Mouse (Mus musculus) midbrain, embryonic 11.5 days (tissue): ENCODE measurements around the gene Grxcr1. TPM values are rescaled to one million over a fixed set of nuclear protein-coding genes. Genes with fewer than 3 reads are reported as not detected.

ENCODE experiments used
- ATAC-seq: fragments of 200-750 bp; cut with Nextera tagmentation; 2 replicates; pipeline ENCODE4 v1.8.0; 2017; ENCODE audit warnings: moderate TSS enrichment, moderate library complexity; ENCODE audit not compliant: low FRiP score
- DNase-seq: peaks from one replicate; pipeline ENCODE4 v3.0.0; 2015; ENCODE audit warnings: low spot score; ENCODE audit errors: missing footprints
- H3K27ac ChIP-seq: fragments of 300-500 bp; sonication (generic); 2 replicates; pipeline ENCODE4 v1.5.1; 2014; ENCODE audit warnings: low read depth, low read length
- H3K27me3 ChIP-seq: fragments of 300-500 bp; sonication (generic); 2 replicates; pipeline ENCODE4 v1.6.1; 2014; ENCODE audit warnings: mild to moderate bottlenecking, low read length, moderate library complexity, mixed read lengths; ENCODE audit not compliant: control insufficient read depth, insufficient read depth
- H3K36me3 ChIP-seq: fragments of 300-500 bp; sonication (generic); 2 replicates; pipeline ENCODE4 v1.6.1; 2014; ENCODE audit warnings: mild to moderate bottlenecking, low read length, moderate library complexity, mixed read lengths; ENCODE audit not compliant: control insufficient read depth, insufficient read depth
- H3K4me1 ChIP-seq: fragments of 300-500 bp; sonication (generic); 2 replicates; pipeline ENCODE4 v1.6.1; 2014; ENCODE audit warnings: low read length; ENCODE audit not compliant: control insufficient read depth, insufficient read depth
- H3K4me2 ChIP-seq: fragments of 300-500 bp; sonication (generic); 2 replicates; pipeline ENCODE4 v1.6.1; 2014; ENCODE audit warnings: mild to moderate bottlenecking, moderate library complexity
- H3K4me3 ChIP-seq: fragments of 300-500 bp; sonication (generic); 2 replicates; pipeline ENCODE4 v1.5.1; 2014; ENCODE audit warnings: low read depth, low read length
- H3K9ac ChIP-seq: fragments of 300-500 bp; sonication (generic); 2 replicates; pipeline ENCODE4 v1.6.1; 2014; ENCODE audit warnings: low read length
- H3K9me3 ChIP-seq: fragments of 300-500 bp; sonication (generic); 2 replicates; pipeline ENCODE4 v1.6.1; 2016; ENCODE audit warnings: low read length; ENCODE audit not compliant: control insufficient read depth
- WGBS: fragments of 180-500 bp; shearing (Covaris S2); extraction: QIAGEN DNeasy Blood & Tissue Kit; methylation state at CpG from one replicate; pipeline ENCODE4 v1.1.7; 2014; 5-methylcytosine and 5-hydroxymethylcytosine counted together
- polyA plus RNA-seq: library from polyadenylated mRNA; unstranded; fragments of >200 nt; fragmentation: Nextera tagmentation; extraction: Ambion mirVana; gene quantifications from 2 replicates; pipeline ENCODE4 v1.2.1, GENCODE M21; 2014

The Grxcr1 gene
- not detected in 2 replicates for polyA plus RNA-seq

DNA sequence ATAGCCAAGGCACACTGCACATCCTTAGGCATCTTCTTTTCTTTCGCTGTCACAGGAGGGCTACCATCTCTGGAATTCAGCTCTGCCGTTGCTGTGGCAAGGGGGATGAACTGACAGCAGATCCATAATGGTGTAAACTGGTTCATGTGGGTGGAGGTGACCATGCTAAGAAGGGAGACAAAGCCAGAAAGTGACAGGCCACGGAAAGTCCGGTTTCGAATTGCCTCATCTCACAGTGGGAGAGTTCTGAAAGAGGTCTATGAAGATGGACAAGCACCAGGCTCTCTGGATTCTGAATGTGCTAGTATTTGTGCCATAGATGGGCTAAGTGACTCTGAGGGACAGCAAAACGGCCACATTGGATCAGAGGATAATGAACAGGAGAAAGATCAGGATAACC is at the start of gene Grxcr1:
TSS of gene Grxcr1 (plus strand) at position 92 of the 400 bp plus-strand sequence.
- Histone ChIP-seq H3K27ac (no peak within 1 kb of the TSS), H3K4me1 (no peaks in the 10 kb centered on the region), H3K9ac (no peak within 1 kb of the TSS), H3K9me3 (no peaks in the 10 kb centered on the region), H3K27me3 (no peaks in the 10 kb centered on the region), H3K4me3 (no peak within 1 kb of the TSS), H3K36me3 (no peaks in the 10 kb centered on the region), H3K4me2 (no peak within 1 kb of the TSS)
- 84% methylated on average over 6 of the region's 6 CpGs for WGBS
- ATAC-seq = no peak
- no peak for DNase-seq

GRCm38 (mm10) chr5:67981946-67982526 is 49.6 kb upstream of the Grxcr1 start:
- Histone ChIP-seq H3K36me3 (no peaks in the 10 kb centered on the region), H3K4me2 (no peak overlapping the region), H3K9me3 (no peaks in the 10 kb centered on the region), H3K4me3 (no peak overlapping the region), H3K9ac (no peak overlapping the region), H3K4me1 (no peaks in the 10 kb centered on the region), H3K27ac (no peak overlapping the region), H3K27me3 (no peaks in the 10 kb centered on the region)
- ATAC-seq (no peak), DNase-seq (no peak)
- 62% methylated on average over 3 of the region's 3 CpGs for WGBS

- no peak overlapping the region for H3K4me2 ChIP-seq
- no peak for ATAC-seq
- H3K4me3 ChIP-seq = no peak overlapping the region
- no peaks in the 10 kb centered on the region for H3K4me1 ChIP-seq
- no peaks in the 10 kb centered on the region for H3K9me3 ChIP-seq
- DNase-seq = no peak
- H3K36me3 ChIP-seq = no peaks in the 10 kb centered on the region
- no peak overlapping the region for H3K27ac ChIP-seq
- no peak overlapping the region for H3K9ac ChIP-seq
- H3K27me3 ChIP-seq = no peaks in the 10 kb centered on the region
Observed at GRCm38 (mm10) chr5:67990426-67990825, 41.2 kb upstream of the Grxcr1 start.

GRCm38 (mm10) chr5:68002611-68003010 is 29.0 kb upstream of the Grxcr1 start:
- no peak overlapping the region for H3K9ac ChIP-seq
- no peak overlapping the region for H3K27ac ChIP-seq

DNA sequence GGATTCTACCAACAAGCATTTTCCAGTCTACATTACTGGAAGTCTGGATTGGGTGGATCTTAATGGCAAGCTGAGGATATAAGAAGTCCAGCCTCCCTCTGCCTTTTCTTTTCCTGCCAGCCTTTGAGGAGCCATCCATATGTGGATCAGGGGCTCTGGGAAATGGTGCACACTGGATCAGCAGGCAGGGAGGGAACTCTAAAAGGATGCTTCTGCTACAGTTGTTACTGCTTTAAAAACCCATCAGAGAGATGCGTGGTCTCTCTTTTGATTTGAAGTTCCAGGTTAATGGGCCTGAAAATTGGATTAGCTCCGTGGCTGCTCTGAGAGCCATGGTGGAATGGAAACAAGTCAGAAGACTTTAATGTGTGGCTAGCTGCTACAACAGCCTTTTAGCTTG is 27.7 kb upstream of the Grxcr1 start:
- Histone ChIP-seq H3K4me2 (no peak overlapping the region), H3K9me3 (no peaks in the 10 kb centered on the region), H3K36me3 (no peaks in the 10 kb centered on the region), H3K27ac (no peak overlapping the region), H3K4me1 (no peaks in the 10 kb centered on the region), H3K9ac (no peak overlapping the region), H3K4me3 (no peak overlapping the region), H3K27me3 (no peaks in the 10 kb centered on the region)
- WGBS = 9% methylated on average over 2 of the region's 2 CpGs
- DNase-seq (peak; percentile 82), ATAC-seq (no peak)

More at GRCm38 (mm10) chr5:68002611-68003010, 29.0 kb upstream of the Grxcr1 start:
- DNase-seq (no peak), ATAC-seq (no peak)
- no peaks in the 10 kb centered on the region for H3K9me3 ChIP-seq
- no peaks in the 10 kb centered on the region for H3K27me3 ChIP-seq
- whole genome bisulfite sequencing = 91% methylated on average over 6 of the region's 6 CpGs
- H3K4me2 ChIP-seq = no peak overlapping the region
- H3K4me1 ChIP-seq = no peaks in the 10 kb centered on the region
- no peak overlapping the region for H3K4me3 ChIP-seq
- H3K36me3 ChIP-seq = no peaks in the 10 kb centered on the region

DNA sequence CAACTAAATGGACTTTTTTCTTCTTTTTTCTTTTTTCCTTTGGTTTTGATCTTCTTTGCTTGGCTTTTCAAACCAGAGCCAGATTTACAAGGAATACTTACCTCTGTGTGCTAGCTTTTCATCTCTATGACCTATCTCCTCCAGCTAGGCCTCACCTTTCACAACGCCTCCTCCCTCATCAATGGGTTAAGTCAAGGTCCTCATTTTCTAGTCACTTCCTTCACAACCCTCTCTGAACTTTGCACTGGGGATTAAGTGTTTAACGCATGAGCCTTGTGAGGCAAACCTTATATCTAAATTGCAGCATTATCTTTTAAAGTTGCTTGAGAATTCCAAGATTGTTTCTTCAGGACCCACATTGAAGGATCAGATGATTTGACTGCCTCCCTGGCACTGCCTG is 27.2 kb upstream of the Grxcr1 start:
- Histone ChIP-seq H3K27ac (no peak overlapping the region), H3K9me3 (no peaks in the 10 kb centered on the region), H3K9ac (no peak overlapping the region), H3K4me3 (no peak overlapping the region), H3K4me2 (no peak overlapping the region), H3K27me3 (no peaks in the 10 kb centered on the region), H3K4me1 (no peaks in the 10 kb centered on the region), H3K36me3 (no peaks in the 10 kb centered on the region)
- no peak for DNase-seq
- no peak for ATAC-seq
- 28% methylated on average over 2 of the region's 2 CpGs for WGBS

GRCm38 (mm10) chr5:68007074-68007473 is 24.6 kb upstream of the Grxcr1 start:
- H3K27ac ChIP-seq = no peak overlapping the region
- no peak overlapping the region for H3K4me2 ChIP-seq
- H3K9me3 ChIP-seq = no peaks in the 10 kb centered on the region
- H3K27me3 ChIP-seq = no peaks in the 10 kb centered on the region
- ATAC-seq (no peak), DNase-seq (no peak)
- H3K36me3 ChIP-seq = no peaks in the 10 kb centered on the region
- no peaks in the 10 kb centered on the region for H3K4me1 ChIP-seq
- H3K4me3 ChIP-seq = no peak overlapping the region
- no peak overlapping the region for H3K9ac ChIP-seq
- WGBS = 87% methylated on average over 4 of the region's 4 CpGs

- H3K9me3 ChIP-seq = no peaks in the 10 kb centered on the region
- H3K9ac ChIP-seq = no peak overlapping the region
- no peak overlapping the region for H3K4me3 ChIP-seq
- H3K4me2 ChIP-seq = no peak overlapping the region
- no peak overlapping the region for H3K27ac ChIP-seq
- H3K36me3 ChIP-seq = no peaks in the 10 kb centered on the region
- no peaks in the 10 kb centered on the region for H3K27me3 ChIP-seq
- 93% methylated on average over 3 of the region's 3 CpGs for WGBS
- no peak for ATAC-seq
- DNase-seq = no peak
- H3K4me1 ChIP-seq = no peaks in the 10 kb centered on the region
Observed at GRCm38 (mm10) chr5:68011569-68011968, 20.1 kb upstream of the Grxcr1 start.

- ATAC-seq (peak; percentile 54), DNase-seq (peak; percentile 97)
- no peak overlapping the region for H3K4me2 ChIP-seq
- H3K4me3 ChIP-seq = no peak overlapping the region
- no peak overlapping the region for H3K9ac ChIP-seq
- no peaks in the 10 kb centered on the region for H3K36me3 ChIP-seq
- H3K9me3 ChIP-seq = no peaks in the 10 kb centered on the region
- no peaks in the 10 kb centered on the region for H3K4me1 ChIP-seq
- 19% methylated on average over 4 of the region's 4 CpGs for WGBS
- H3K27ac ChIP-seq = no peak overlapping the region
- no peaks in the 10 kb centered on the region for H3K27me3 ChIP-seq
Observed at GRCm38 (mm10) chr5:68012618-68013017, 19.0 kb upstream of the Grxcr1 start.
